Mouse (Mus musculus): ENCODE results near the gene Acsf2. TPM values are rescaled to one million over a fixed set of nuclear protein-coding genes. Genes with fewer than 3 reads are reported as not detected.

The Acsf2 gene
- polyA plus RNA-seq, 1 experiment, result 0.09 TPM

- Histone ChIP-seq H3K4me3 (replicated peaks) (no peak within 1 kb of the TSS), H3K9me3 (ENCODE audit: control insufficient read depth, low read length) (no peaks in the 10 kb centered on the region), H3K27me3 (ENCODE audit: control insufficient read depth) (peaks cover 30% of the 10 kb centered on the region), H3K36me3 (ENCODE audit: control insufficient read depth) (no peaks in the 10 kb centered on the region), H3K4me1 (ENCODE audit: control insufficient read depth) (no peaks in the 10 kb centered on the region)
- TF ChIP-seq TAL1 (IDR thresholded peaks at IDR 0.05; ENCODE audit: low read length) (no peak), GATA1 (IDR thresholded peaks at IDR 0.05; ENCODE audit: low read length) (no peak)
These were observed 37.1 kb downstream of the Acsf2 start, which contains the start of gene Chad for GRCm38 (mm10) chr11:94564437-94565150. Chad (plus strand) TSS chr11:94565047.

GRCm38 (mm10) chr11:94563821-94564220, 37.9 kb downstream of the Acsf2 start:
- Histone ChIP-seq H3K27me3 (ENCODE audit: control insufficient read depth) (peaks cover 30% of the 10 kb centered on the region), H3K4me3 (replicated peaks) (no peak overlapping the region), H3K9me3 (ENCODE audit: control insufficient read depth, low read length) (no peaks in the 10 kb centered on the region), H3K4me1 (ENCODE audit: control insufficient read depth) (no peaks in the 10 kb centered on the region), H3K36me3 (ENCODE audit: control insufficient read depth) (no peaks in the 10 kb centered on the region)
- no peak for TF ChIP-seq TAL1 (IDR thresholded peaks at IDR 0.05; ENCODE audit: low read length)
- no peak for TF ChIP-seq GATA1 (IDR thresholded peaks at IDR 0.05; ENCODE audit: low read length)

- H3K27me3 ChIP-seq (ENCODE audit: control insufficient read depth), result peaks cover 30% of the 10 kb centered on the region
- no peaks in the 10 kb centered on the region for H3K4me1 ChIP-seq (ENCODE audit: control insufficient read depth)
- H3K9me3 ChIP-seq (ENCODE audit: control insufficient read depth, low read length), result no peaks in the 10 kb centered on the region
- TF ChIP-seq GATA1 (IDR thresholded peaks at IDR 0.05; ENCODE audit: low read length) (no peak), TAL1 (IDR thresholded peaks at IDR 0.05; ENCODE audit: low read length) (no peak)
- H3K4me3 ChIP-seq (replicated peaks), result no peak overlapping the region
- H3K36me3 ChIP-seq (ENCODE audit: control insufficient read depth), result no peaks in the 10 kb centered on the region
These were observed 38.3 kb downstream of the Acsf2 start for GRCm38 (mm10) chr11:94563383-94563782.

- Histone ChIP-seq H3K9me3 (ENCODE audit: control insufficient read depth, low read length) (no peaks in the 10 kb centered on the region), H3K4me1 (ENCODE audit: control insufficient read depth) (no peaks in the 10 kb centered on the region), H3K36me3 (ENCODE audit: control insufficient read depth) (no peaks in the 10 kb centered on the region), H3K4me3 (replicated peaks) (no peak overlapping the region), H3K27me3 (ENCODE audit: control insufficient read depth) (no peaks in the 10 kb centered on the region)
- TF ChIP-seq GATA1 (IDR thresholded peaks at IDR 0.05; ENCODE audit: low read length), result no peak
- TF ChIP-seq TAL1 (IDR thresholded peaks at IDR 0.05; ENCODE audit: low read length), result no peak
These were observed 43.4 kb downstream of the Acsf2 start for GRCm38 (mm10) chr11:94558226-94558625.

- 0 out of 2 replicates have a peak, but pooled peaks cover 3% of the 10 kb centered on the region for H3K27me3 ChIP-seq (ENCODE audit: control insufficient read depth)
- H3K4me1 ChIP-seq (ENCODE audit: control insufficient read depth), result peaks cover 18% of the 10 kb centered on the region
- no peaks in the 10 kb centered on the region for H3K36me3 ChIP-seq (ENCODE audit: control insufficient read depth)
- peaks cover 4% of the 10 kb centered on the region; the same call in 1 of the 2 replicates for H3K9me3 ChIP-seq (ENCODE audit: control insufficient read depth, low read length)
- TF ChIP-seq GATA1 (IDR thresholded peaks at IDR 0.05; ENCODE audit: low read length), result no peak
- no peak overlapping the region for H3K4me3 ChIP-seq (replicated peaks)
These were observed 51.3 kb downstream of the Acsf2 start for GRCm38 (mm10) chr11:94550442-94550744.

- TF ChIP-seq GATA1 (IDR thresholded peaks at IDR 0.05; ENCODE audit: low read length) (no peak), TAL1 (IDR thresholded peaks at IDR 0.05; ENCODE audit: low read length) (no peak)
- H3K36me3 ChIP-seq (ENCODE audit: control insufficient read depth), result no peaks in the 10 kb centered on the region
- no peak overlapping the region for H3K4me3 ChIP-seq (replicated peaks)
- 0 out of 2 replicates have a peak, but pooled peaks cover 3% of the 10 kb centered on the region for H3K27me3 ChIP-seq (ENCODE audit: control insufficient read depth)
- H3K9me3 ChIP-seq (ENCODE audit: control insufficient read depth, low read length), result peaks cover 4% of the 10 kb centered on the region; the same call in 1 of the 2 replicates
- H3K4me1 ChIP-seq (ENCODE audit: control insufficient read depth), result peaks cover 18% of the 10 kb centered on the region
These were observed 51.8 kb downstream of the Acsf2 start for GRCm38 (mm10) chr11:94549691-94550441.

GRCm38 (mm10) chr11:94548888-94549690, 52.6 kb downstream of the Acsf2 start, which contains the start of gene Rsad1:
Rsad1 (minus strand) TSS chr11:94549255.
- peaks cover 18% of the 10 kb centered on the region for H3K4me1 ChIP-seq (ENCODE audit: control insufficient read depth)
- 0 out of 2 replicates have a peak, but pooled peaks cover 3% of the 10 kb centered on the region for H3K27me3 ChIP-seq (ENCODE audit: control insufficient read depth)
- H3K9me3 ChIP-seq (ENCODE audit: control insufficient read depth, low read length), result peaks cover 4% of the 10 kb centered on the region; the same call in 1 of the 2 replicates
- no peaks in the 10 kb centered on the region for H3K36me3 ChIP-seq (ENCODE audit: control insufficient read depth)
- H3K4me3 ChIP-seq (replicated peaks), result peak within 1 kb of the TSS; percentile 66
- no peak for TF ChIP-seq GATA1 (IDR thresholded peaks at IDR 0.05; ENCODE audit: low read length)
- no peak for TF ChIP-seq TAL1 (IDR thresholded peaks at IDR 0.05; ENCODE audit: low read length)

- H3K9me3 ChIP-seq (ENCODE audit: control insufficient read depth, low read length), result peaks cover 4% of the 10 kb centered on the region; the same call in 1 of the 2 replicates
- H3K4me1 ChIP-seq (ENCODE audit: control insufficient read depth), result peaks cover 18% of the 10 kb centered on the region
- no peak for TF ChIP-seq TAL1 (IDR thresholded peaks at IDR 0.05; ENCODE audit: low read length)
- TF ChIP-seq GATA1 (IDR thresholded peaks at IDR 0.05; ENCODE audit: low read length), result no peak
- H3K27me3 ChIP-seq (ENCODE audit: control insufficient read depth), result 0 out of 2 replicates have a peak, but pooled peaks cover 3% of the 10 kb centered on the region
- peak overlapping the region; percentile 66 for H3K4me3 ChIP-seq (replicated peaks)
- no peaks in the 10 kb centered on the region for H3K36me3 ChIP-seq (ENCODE audit: control insufficient read depth)
These were observed 53.5 kb downstream of the Acsf2 start for GRCm38 (mm10) chr11:94548041-94548784.
